Mouse (Mus musculus) ES-E14 (cell line): ENCODE results near the gene Rps29. TPM values are rescaled to one million over a fixed set of nuclear protein-coding genes. Genes with fewer than 3 reads are reported as not detected.
"Not testable (repeated sequence)": the region's sequence is repeated elsewhere in the genome, so short reads cannot be mapped to it uniquely, and the experiment has no call there.

Source experiments
- DNase-seq: peaks from one replicate; pipeline ENCODE4 v3.0.0-alpha.2; 2013; ENCODE audit warnings: low read depth, low spot score
- H3K27ac ChIP-seq: 2 replicates; pipeline ENCODE4 v1.5.1; 2012; ENCODE audit warnings: low read depth, mild to moderate bottlenecking, low read length, moderate library complexity, mixed read lengths; ENCODE audit not compliant: poor library complexity, insufficient read depth, severe bottlenecking
- H3K36me3 ChIP-seq: 2 replicates; pipeline ENCODE4 v1.6.1; 2012; ENCODE audit warnings: mild to moderate bottlenecking, low read length, moderate library complexity, mixed read lengths; ENCODE audit not compliant: control insufficient read depth, poor library complexity, insufficient read depth, severe bottlenecking
- H3K4me1 ChIP-seq, 2 experiments: fragments of 150-350 bp in 1 of 2; sonication (generic) in 1 of 2; 2 replicates each; pipeline ENCODE4 v1.6.1; 2012; ENCODE audit warnings: low read length in 2 of 2, mild to moderate bottlenecking in 1 of 2, mixed read lengths in 1 of 2; ENCODE audit not compliant: control insufficient read depth in 2 of 2, insufficient read depth in 2 of 2, poor library complexity in 1 of 2
- H3K4me3 ChIP-seq, 2 experiments: fragments of 150-350 bp in 1 of 2; sonication (generic) in 1 of 2; 2 replicates each; pipeline ENCODE4 v1.5.1; 2012; ENCODE audit warnings: low read length in 2 of 2, low read depth in 1 of 2, mild to moderate bottlenecking in 1 of 2, mixed read lengths in 1 of 2; ENCODE audit not compliant: insufficient read depth in 1 of 2, poor library complexity in 1 of 2, severe bottlenecking in 1 of 2
- H3K9ac ChIP-seq: 2 replicates; pipeline ENCODE4 v1.6.1; 2012; ENCODE audit warnings: low read depth, mild to moderate bottlenecking, low read length, mixed read lengths; ENCODE audit not compliant: poor library complexity, insufficient read depth, severe bottlenecking
- H3K9me3 ChIP-seq: fragments of 150-350 bp; sonication (generic); 2 replicates; pipeline ENCODE4 v1.6.1; 2012; ENCODE audit warnings: low read depth, mild to moderate bottlenecking, low read length; ENCODE audit not compliant: control insufficient read depth, insufficient read depth
- CHD2 ChIP-seq: IDR thresholded peaks from 2 replicates; pipeline ENCODE4 v1.6.1; 2014; ENCODE audit warnings: mild to moderate bottlenecking, low read depth, low read length, inconsistent platforms
- HCFC1 ChIP-seq: IDR thresholded peaks from 2 replicates; pipeline ENCODE4 v1.6.1; 2012; ENCODE audit warnings: low read length, inconsistent platforms, borderline replicate concordance; ENCODE audit not compliant: insufficient read depth
- MAFK ChIP-seq: IDR thresholded peaks from 2 replicates; pipeline ENCODE4 v1.6.1; 2014; ENCODE audit warnings: mild to moderate bottlenecking, low read depth, low read length, inconsistent platforms; ENCODE audit not compliant: insufficient read depth
- ZC3H11A ChIP-seq: IDR thresholded peaks from 2 replicates; pipeline ENCODE4 v1.6.1; 2012; ENCODE audit warnings: low read depth, mild to moderate bottlenecking, inconsistent platforms, low read length, borderline replicate concordance
- ZNF384 ChIP-seq: IDR thresholded peaks from 2 replicates; pipeline ENCODE4 v1.6.1; 2012; ENCODE audit warnings: low read depth, low read length, inconsistent platforms
- in situ Hi-C, 2 experiments: fragments of 600-800 bp; cut with MboI; formaldehyde crosslinking; loops; one replicate each; pipeline ENCODE4 v1.15.1; 2025; ENCODE audit warnings: low sequenced_read_pairs in 2 of 2, inconsistent platforms in 1 of 2; ENCODE audit not compliant: unreplicated experiment in 2 of 2
- total RNA-seq: library from RNA; depleted of rRNA; stranded (reverse); fragments of 300-350 nt; gene quantifications from 2 replicates; pipeline ENCODE4 v1.2.3, GENCODE M21; 2012

The Rps29 gene
- total RNA-seq, 1 experiment: 5,422 TPM

DNA sequence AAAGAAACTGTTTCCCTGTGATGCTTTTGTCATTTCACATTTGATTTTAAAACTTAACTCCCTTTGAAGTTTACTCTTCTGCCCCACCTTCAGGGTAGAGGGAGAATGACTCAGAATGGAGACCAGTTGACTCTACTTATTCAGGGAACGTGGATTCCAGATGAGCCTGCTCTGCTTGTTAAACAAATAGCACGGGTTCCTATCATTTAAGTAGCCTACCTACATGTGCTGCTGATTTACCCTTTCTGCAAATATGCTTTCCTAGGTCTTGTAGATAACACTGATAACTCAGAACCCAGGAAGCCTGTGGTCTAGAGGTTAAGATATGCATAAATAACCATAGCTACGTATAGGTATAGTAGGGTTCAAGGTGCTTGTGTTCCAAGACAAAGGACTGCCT, 5.9 kb upstream of the Rps29 start:
- H3K9ac ChIP-seq: no peak overlapping the region

DNA sequence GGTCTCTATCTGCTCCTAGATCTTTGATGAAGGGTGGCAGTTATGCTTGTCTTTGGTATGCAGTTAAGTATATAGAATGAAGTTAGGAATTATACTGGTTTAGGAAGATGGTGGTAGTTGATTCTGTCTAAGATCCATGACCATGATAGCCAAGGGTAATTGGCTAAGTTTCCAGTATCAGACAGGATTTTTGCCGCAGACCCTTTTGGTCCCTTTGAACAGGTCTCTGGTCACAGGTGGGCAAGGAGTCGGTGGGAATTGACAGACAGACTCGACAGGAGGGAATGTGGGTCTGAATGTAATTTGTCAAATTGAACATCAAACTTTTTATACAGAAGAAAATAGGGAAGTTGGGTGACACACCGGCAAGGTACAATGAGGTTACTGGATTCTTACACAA, 4.6 kb upstream of the Rps29 start:
- in situ Hi-C loops, H3K9me3 ChIP-seq, H3K36me3 ChIP-seq, DNase-seq, H3K4me1 ChIP-seq, H3K4me3 ChIP-seq, H3K9ac ChIP-seq, H3K27ac ChIP-seq: not testable (repeated sequence)

More for the DNA sequence above, 5.9 kb upstream of the Rps29 start:
- Histone ChIP-seq H3K4me3 (no peak overlapping the region), H3K4me1 (peaks cover 0 to 4% of the 10 kb centered on the region in 2 experiments), H3K27ac (no peak overlapping the region), H3K36me3 (no peaks in the 10 kb centered on the region), H3K9me3 (no peaks in the 10 kb centered on the region)
- TF ChIP-seq MAFK (no peak), ZC3H11A (no peak), HCFC1 (no peak), ZNF384 (no peak), CHD2 (no peak)
- no peak for DNase-seq
- in situ Hi-C loops: no loop called here

DNA sequence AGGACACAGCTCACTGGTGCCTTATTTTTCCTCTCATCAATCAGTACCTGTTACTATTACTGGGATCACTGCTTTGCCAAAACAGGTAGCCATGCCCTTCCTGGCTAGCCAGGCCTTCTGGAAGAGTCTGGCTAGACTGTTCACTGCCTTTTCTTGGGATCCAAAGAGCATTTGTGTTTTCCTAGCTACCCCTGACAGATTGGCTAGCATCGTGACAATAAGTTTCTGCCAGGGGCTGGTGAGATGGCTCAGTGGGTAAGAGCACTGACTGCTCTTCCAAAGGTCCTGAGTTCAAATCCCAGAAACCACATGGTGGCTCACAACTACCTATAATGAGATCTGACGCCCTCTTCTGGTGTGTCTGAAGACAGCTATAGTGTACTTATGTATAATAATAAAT, 1.7 kb upstream of the Rps29 start:
- H3K9ac ChIP-seq, DNase-seq, H3K27ac ChIP-seq, H3K4me1 ChIP-seq, H3K4me3 ChIP-seq, H3K9me3 ChIP-seq, in situ Hi-C loops: not testable (repeated sequence)
- H3K36me3 ChIP-seq: peaks cover 14% of the 10 kb centered on the region

DNA sequence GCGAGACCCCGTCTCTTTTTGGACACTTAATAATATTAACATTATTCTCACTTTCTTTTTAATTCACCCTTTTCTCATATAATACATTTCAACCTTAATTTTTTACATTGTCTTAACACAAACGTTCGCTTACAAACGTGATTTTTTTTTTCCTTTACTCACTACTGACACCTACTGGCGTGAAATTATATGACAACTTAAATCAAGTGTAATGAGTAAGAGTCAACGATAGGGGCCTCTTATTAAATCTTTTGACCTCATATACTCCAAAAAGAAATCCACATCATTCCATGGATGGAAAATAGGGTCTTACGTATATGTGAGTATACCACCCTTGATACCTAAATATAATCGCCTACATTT, 573 bp upstream of the Rps29 start:
- Histone ChIP-seq H3K9ac (no peak overlapping the region), H3K36me3 (peaks cover 14% of the 10 kb centered on the region), H3K9me3 (no peaks in the 10 kb centered on the region), H3K4me1 (peaks cover 0 to 5% of the 10 kb centered on the region in 2 experiments; a peak in 3 of 4 replicates), H3K4me3 (peak overlapping the region; percentile 19 to 59; a peak in 2 of 4 replicates), H3K27ac (no peak overlapping the region)
- peak; percentile 84 for DNase-seq
- in situ Hi-C loops: no loop called here
- TF ChIP-seq ZNF384 (peak; percentile 67; the same call in 1 of the 2 replicates), MAFK (no peak)

DNA sequence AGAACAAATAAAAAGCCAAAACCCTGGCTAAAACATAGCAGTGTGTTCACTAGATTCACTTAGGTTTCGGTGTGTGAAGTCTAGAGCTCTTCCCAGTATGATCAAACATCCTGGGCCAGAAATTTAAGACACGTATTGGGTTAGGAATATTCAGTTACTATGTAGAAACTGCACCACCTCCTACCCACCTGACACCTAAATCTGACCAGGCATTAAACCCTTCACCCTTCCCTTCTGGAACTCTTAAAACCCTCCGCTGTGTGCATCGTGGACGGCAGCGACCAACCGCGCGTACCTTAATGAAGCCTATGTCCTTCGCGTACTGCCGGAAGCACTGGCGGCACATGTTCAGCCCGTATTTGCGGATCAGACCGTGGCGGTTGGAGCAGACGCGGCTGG, 621 bp downstream of the Rps29 start:
- TF ChIP-seq ZC3H11A: no peak
- no peak for TF ChIP-seq ZNF384
- no peak for TF ChIP-seq HCFC1
- TF ChIP-seq MAFK: no peak
- TF ChIP-seq CHD2: no peak
- H3K4me1 ChIP-seq: peaks cover 0 to 5% of the 10 kb centered on the region in 2 experiments; a peak in 2 of 4 replicates
- no peaks in the 10 kb centered on the region for H3K9me3 ChIP-seq
- in situ Hi-C loops: no loop called here
- H3K4me3 ChIP-seq: peak overlapping the region; percentile 86 to 98
- H3K36me3 ChIP-seq: peaks cover 14% of the 10 kb centered on the region
- DNase-seq: no peak
- peak overlapping the region; percentile 89 for H3K27ac ChIP-seq
- H3K9ac ChIP-seq: peak overlapping the region; percentile 92
